In the genomic region with DNA sequence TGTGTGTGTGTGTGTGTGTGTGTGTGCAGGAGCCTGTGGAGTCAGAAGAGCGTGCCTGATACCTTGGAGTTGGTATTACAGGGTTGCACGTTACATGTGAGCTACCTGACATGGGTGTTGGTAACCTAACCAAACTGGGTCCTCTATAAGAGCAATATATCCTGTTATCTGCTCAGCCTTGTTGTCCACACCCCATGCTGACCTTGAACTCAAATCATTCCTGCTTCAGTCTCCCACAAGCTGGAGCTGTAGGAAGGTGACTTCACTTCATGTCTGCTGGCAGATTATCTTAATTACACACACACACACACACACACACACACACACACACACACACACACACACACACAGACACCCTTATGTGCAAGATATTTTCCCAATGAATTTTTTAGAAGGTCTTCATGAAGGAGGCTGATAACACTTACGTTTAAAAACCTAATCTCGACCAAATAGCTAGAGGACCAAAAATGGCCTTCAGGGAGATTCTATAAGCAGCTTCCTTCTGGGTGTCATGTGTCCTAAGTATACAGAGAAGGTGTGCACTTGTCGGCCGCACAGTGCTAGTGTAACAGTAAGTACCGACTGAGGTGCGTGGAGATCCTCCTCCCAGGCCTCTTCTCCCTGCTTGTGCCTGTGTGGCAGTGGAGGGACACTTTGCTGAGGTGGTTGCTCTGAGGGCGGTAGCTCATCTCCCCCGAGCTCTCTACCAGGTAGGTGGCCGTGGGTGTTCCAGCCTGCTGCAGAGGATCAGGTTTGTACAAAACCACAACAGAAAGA, we compare ENCODE assay signal across 16 mouse cellular contexts. TPM values are rescaled to one million over a fixed set of nuclear protein-coding genes. Genes with fewer than 3 reads are reported as not detected.
DNase-seq lines count a peak whose midpoint lies in the region; ATAC-seq and TF ChIP-seq lines count a peak whose summit lies in the region.
"Had no signal": no experiment of that assay in that cellular context is flagged by ENCODE, and none has a peak within 500 bp of the region (broad histone marks: within the 10 kb centered on the region; RNA-seq: fewer than 3 reads in every experiment).

No protein-coding gene starts in this region.

- no peak for TF ChIP-seq POLR2A in spleen, adult 2 months (IDR thresholded peaks at IDR 0.05; ENCODE audit: low read depth, low read length)

- H3K27ac ChIP-seq in spleen, adult 2 months (ENCODE audit: insufficient read depth, low read length): peak overlapping the region; percentile 84
- H3K27ac ChIP-seq in liver, embryonic 14.5 days: no peak overlapping the region
- H3K27ac ChIP-seq: forebrain, embryonic 13.5 days; hindbrain, embryonic 13.5 days; limb, embryonic 15.5 days; midbrain, embryonic 15.5 days; neural tube, embryonic 12.5 days had no signal

- ATAC-seq in activated CD4-positive, CD25-positive, alpha-beta regulatory T cell, adult 4 months: peak; percentile 22
- ATAC-seq in liver, embryonic 14.5 days (ENCODE audit: insufficient read depth): peak; percentile 58
- ATAC-seq: forebrain, embryonic 13.5 days; midbrain, embryonic 15.5 days had no signal

- intact Hi-C loops in gastrocnemius, postnatal 36 days (cut with DNase I): no loop called here

- no peak overlapping the region for H3K9ac ChIP-seq in liver, embryonic 14.5 days (replicated peaks)
- H3K9ac ChIP-seq: forebrain, embryonic 13.5 days; hindbrain, embryonic 13.5 days; limb, embryonic 15.5 days; midbrain, embryonic 15.5 days; neural tube, embryonic 12.5 days had no signal

- no peaks in the 10 kb centered on the region for H3K9me3 ChIP-seq in liver, embryonic 14.5 days (ENCODE audit: control insufficient read depth, low read length)
- H3K9me3 ChIP-seq: forebrain, embryonic 13.5 days; hindbrain, embryonic 13.5 days; limb, embryonic 15.5 days; midbrain, embryonic 15.5 days; neural tube, embryonic 12.5 days had no signal

- 62% methylated on average over 11 of the region's 11 CpGs for WGBS in spleen, adult 2 months
- WGBS in liver, embryonic 14.5 days (ENCODE audit: insufficient replicate concordance): 22% methylated on average over 11 of the region's 11 CpGs

- no peak for TF ChIP-seq CTCF in spleen, adult 2 months (IDR thresholded peaks at IDR 0.05; ENCODE audit: extremely low read depth, insufficient read depth, insufficient read length, insufficient replicate concordance)
- TF ChIP-seq CTCF in liver, embryonic 14.5 days (IDR thresholded peaks at IDR 0.05; ENCODE audit: low read depth): no peak

- TF ChIP-seq EP300 in liver, embryonic 14.5 days (IDR thresholded peaks at IDR 0.05; ENCODE audit: low read depth): 0 out of 2 replicates have a peak, but pooled peaks have one; percentile 13

- peaks cover 9% of the 10 kb centered on the region; the same call in 1 of the 2 replicates for H3K4me1 ChIP-seq in spleen, adult 2 months (ENCODE audit: control insufficient read depth, insufficient read depth, insufficient read length)
- H3K4me1 ChIP-seq in liver, embryonic 14.5 days (replicated peaks; ENCODE audit: control insufficient read depth in 2 of 2, insufficient read depth in 2 of 2, low read length in 1 of 2): peaks cover 15 to 27% of the 10 kb centered on the region in 2 experiments
- H3K4me1 ChIP-seq: neural tube, embryonic 12.5 days had no signal

- no peaks in the 10 kb centered on the region for H3K36me3 ChIP-seq in spleen, adult 2 months (ENCODE audit: control insufficient read depth, insufficient read depth, low read length)
- no peaks in the 10 kb centered on the region for H3K36me3 ChIP-seq in liver, embryonic 14.5 days (replicated peaks; ENCODE audit: control insufficient read depth, insufficient read depth, low read depth)
- H3K36me3 ChIP-seq: hindbrain, embryonic 13.5 days; limb, embryonic 15.5 days; midbrain, embryonic 15.5 days; neural tube, embryonic 12.5 days had no signal

- no peak for DNase-seq in spleen, adult 2 months (ENCODE audit: low read depth in 1 of 2, low spot score in 2 of 2)
- no peak for DNase-seq in spleen, adult 12 weeks (ENCODE audit: low spot score)
- no peak for DNase-seq in liver, embryonic 14.5 days (ENCODE audit: low read depth in 3 of 3, low spot score in 3 of 3)
- DNase-seq in embryo, embryonic 9.5 days (ENCODE audit: extremely low spot score): no peak
- no peak for DNase-seq in kidney, postnatal 10 days
- DNase-seq in gastrocnemius, postnatal 36 days: no peak
- DNase-seq: adrenal gland, adult 8-10 months; cerebellum, postnatal 25 days; lung, postnatal 36 days; right cerebral cortex, postnatal 4 days had no signal

- H3K27me3 ChIP-seq in spleen, adult 2 months (ENCODE audit: control insufficient read depth, insufficient read depth, low read length): no peaks in the 10 kb centered on the region
- no peaks in the 10 kb centered on the region for H3K27me3 ChIP-seq in liver, embryonic 14.5 days (ENCODE audit: control insufficient read depth, insufficient read depth, low read length)
- H3K27me3 ChIP-seq: forebrain, embryonic 13.5 days; hindbrain, embryonic 13.5 days; limb, embryonic 15.5 days; midbrain, embryonic 15.5 days; neural tube, embryonic 12.5 days had no signal

- H3K4me2 ChIP-seq in liver, embryonic 14.5 days (ENCODE audit: low read depth): peak overlapping the region; percentile 15
- H3K4me2 ChIP-seq: forebrain, embryonic 13.5 days; hindbrain, embryonic 13.5 days; limb, embryonic 15.5 days; midbrain, embryonic 15.5 days; neural tube, embryonic 12.5 days had no signal

- no peak overlapping the region for H3K4me3 ChIP-seq in spleen, adult 2 months (ENCODE audit: extremely low read depth, insufficient read depth, insufficient read length)
- H3K4me3 ChIP-seq in liver, embryonic 14.5 days (ENCODE audit: insufficient read depth in 1 of 2, low read depth in 2 of 2, low read length in 2 of 2): no peak overlapping the region
- H3K4me3 ChIP-seq: forebrain, embryonic 13.5 days; hindbrain, embryonic 13.5 days; limb, embryonic 15.5 days; midbrain, embryonic 15.5 days; neural tube, embryonic 12.5 days had no signal

RNA-seq across cellular contexts. Expression of gene Cblb, which starts 49.8 kb away (rescaled TPM):
- polyA plus RNA-seq in spleen, adult 2 months (2012; rRNA removed): 18.1 and 21.1 TPM in 2 replicates
- 10 to 100 TPM; 37.4 to 38.3 TPM for polyA plus RNA-seq in activated CD4-positive, CD25-positive, alpha-beta regulatory T cell, adult 4 months (2017; shearing (Covaris generic))
- 1.8 TPM in 2 replicates for polyA plus RNA-seq in liver, embryonic 14.5 days (2012; rRNA removed)
- 1.8 and 2.2 TPM in 2 replicates for polyA plus RNA-seq in liver, embryonic 14.5 days (2014; fragmentation: Nextera tagmentation; extraction: Ambion mirVana)
- 10 to 100 TPM; 14.9 to 17.4 TPM for total RNA-seq in gastrocnemius, postnatal 36 days (2021)
